Mouse (Mus musculus) G1E (cell line): ENCODE measurements around the gene Ipo5.

ENCODE experiments used
- CTCF ChIP-seq: IDR thresholded peaks from 2 replicates; pipeline ENCODE4 v1.5.1; 2012; ENCODE audit warnings: low read depth, low read length, inconsistent platforms, mixed read lengths
- GATA1 ChIP-seq: IDR thresholded peaks from 2 replicates; pipeline ENCODE4 v1.6.1; 2012; ENCODE audit warnings: borderline replicate concordance, low read length, inconsistent platforms, mixed read lengths
- TAL1 ChIP-seq: conservative IDR thresholded peaks from 2 replicates; pipeline ENCODE4 v1.6.1; 2012; ENCODE audit warnings: low read depth, low read length, inconsistent platforms, mixed read lengths

GRCm38 (mm10) chr14:120924044-120924443 lies 13.0 kb downstream of the Ipo5 start:
- no peak for TF ChIP-seq CTCF
- TF ChIP-seq TAL1, result no peak
- no peak for TF ChIP-seq GATA1
